Mouse (Mus musculus) limb, embryonic 14.5 days (tissue): ENCODE results near the gene Coq8b. TPM values are rescaled to one million over a fixed set of nuclear protein-coding genes. Genes with fewer than 3 reads are reported as not detected.

Source experiments
- ATAC-seq: fragments of 200-750 bp; cut with Nextera tagmentation; 2 replicates; pipeline ENCODE4 v1.8.0; 2017; ENCODE audit warnings: low read depth, moderate number of reproducible peaks, moderate TSS enrichment; ENCODE audit not compliant: low FRiP score
- DNase-seq: peaks from one replicate; pipeline ENCODE4 v3.0.0-alpha.2; 2015; ENCODE audit warnings: low spot score
- H3K27ac ChIP-seq: fragments of 300-500 bp; sonication (generic); replicated peaks from 2 replicates; pipeline ENCODE4 v1.5.1; 2014; ENCODE audit warnings: low read depth, mild to moderate bottlenecking, low read length, moderate library complexity, mixed read lengths
- H3K27me3 ChIP-seq: fragments of 300-500 bp; sonication (generic); 2 replicates; pipeline ENCODE4 v1.6.1; 2014; ENCODE audit warnings: low read length, mixed read lengths; ENCODE audit not compliant: control insufficient read depth, insufficient read depth
- H3K36me3 ChIP-seq: fragments of 300-500 bp; sonication (generic); 2 replicates; pipeline ENCODE4 v1.6.1; 2014; ENCODE audit warnings: mild to moderate bottlenecking, low read length, moderate library complexity, mixed read lengths; ENCODE audit not compliant: control insufficient read depth, insufficient read depth
- H3K4me1 ChIP-seq: fragments of 300-500 bp; sonication (generic); 2 replicates; pipeline ENCODE4 v1.6.1; 2014; ENCODE audit warnings: antibody characterized with exemption, low read length, mixed read lengths; ENCODE audit not compliant: control insufficient read depth, insufficient read depth
- H3K4me2 ChIP-seq: fragments of 300-500 bp; sonication (generic); replicated peaks from 2 replicates; pipeline ENCODE4 v1.6.1; 2014; ENCODE audit warnings: low read depth, mild to moderate bottlenecking, low read length, moderate library complexity; ENCODE audit not compliant: severe bottlenecking
- H3K4me3 ChIP-seq: fragments of 300-500 bp; sonication (generic); replicated peaks from 2 replicates; pipeline ENCODE4 v1.5.1; 2014; ENCODE audit warnings: low read length
- H3K9ac ChIP-seq: fragments of 300-500 bp; sonication (generic); 2 replicates; pipeline ENCODE4 v1.6.1; 2014; ENCODE audit warnings: mild to moderate bottlenecking, low read depth, low read length, moderate library complexity; ENCODE audit not compliant: severe bottlenecking
- H3K9me3 ChIP-seq: fragments of 300-500 bp; sonication (generic); 2 replicates; pipeline ENCODE4 v1.6.1; 2016; ENCODE audit warnings: low read length; ENCODE audit not compliant: control insufficient read depth
- POLR2A ChIP-seq: fragments of 200-500 bp; IDR thresholded peaks from 2 replicates; pipeline ENCODE4 v1.8.0; 2012; ENCODE audit warnings: inconsistent platforms, mild to moderate bottlenecking, moderate library complexity, borderline replicate concordance; ENCODE audit not compliant: insufficient read depth, insufficient read length; ENCODE audit errors: extremely low read depth
- WGBS: fragments of 180-500 bp; shearing (Covaris S2); extraction: QIAGEN DNeasy Blood & Tissue Kit; methylation state at CpG from one replicate; pipeline ENCODE4 v1.1.7; 2014; 5-methylcytosine and 5-hydroxymethylcytosine counted together
- microRNA counts: library from miRNA; unstranded; fragments of <30 nt; microRNA quantifications from one replicate; lab custom pipeline; 2016
- microRNA-seq: library from miRNA; unstranded; fragments of <30 nt; microRNA quantifications from one replicate; pipeline ENCODE4, GENCODE M21; 2016
- polyA plus RNA-seq, 2 experiments: library from polyadenylated mRNA; depleted of rRNA in 1 of 2; stranded (reverse) in 1 of 2; unstranded in 1 of 2; fragments of >200 nt; fragmentation: Nextera tagmentation in 1 of 2; extraction: Ambion mirVana in 1 of 2; gene quantifications; 2 replicates each; pipeline versions ENCODE4 v1.2.1 to v1.2.3; 2012 to 2014

The Coq8b gene
- polyA plus RNA-seq, 2 experiments = 16.5 to 43.4 TPM

DNA sequence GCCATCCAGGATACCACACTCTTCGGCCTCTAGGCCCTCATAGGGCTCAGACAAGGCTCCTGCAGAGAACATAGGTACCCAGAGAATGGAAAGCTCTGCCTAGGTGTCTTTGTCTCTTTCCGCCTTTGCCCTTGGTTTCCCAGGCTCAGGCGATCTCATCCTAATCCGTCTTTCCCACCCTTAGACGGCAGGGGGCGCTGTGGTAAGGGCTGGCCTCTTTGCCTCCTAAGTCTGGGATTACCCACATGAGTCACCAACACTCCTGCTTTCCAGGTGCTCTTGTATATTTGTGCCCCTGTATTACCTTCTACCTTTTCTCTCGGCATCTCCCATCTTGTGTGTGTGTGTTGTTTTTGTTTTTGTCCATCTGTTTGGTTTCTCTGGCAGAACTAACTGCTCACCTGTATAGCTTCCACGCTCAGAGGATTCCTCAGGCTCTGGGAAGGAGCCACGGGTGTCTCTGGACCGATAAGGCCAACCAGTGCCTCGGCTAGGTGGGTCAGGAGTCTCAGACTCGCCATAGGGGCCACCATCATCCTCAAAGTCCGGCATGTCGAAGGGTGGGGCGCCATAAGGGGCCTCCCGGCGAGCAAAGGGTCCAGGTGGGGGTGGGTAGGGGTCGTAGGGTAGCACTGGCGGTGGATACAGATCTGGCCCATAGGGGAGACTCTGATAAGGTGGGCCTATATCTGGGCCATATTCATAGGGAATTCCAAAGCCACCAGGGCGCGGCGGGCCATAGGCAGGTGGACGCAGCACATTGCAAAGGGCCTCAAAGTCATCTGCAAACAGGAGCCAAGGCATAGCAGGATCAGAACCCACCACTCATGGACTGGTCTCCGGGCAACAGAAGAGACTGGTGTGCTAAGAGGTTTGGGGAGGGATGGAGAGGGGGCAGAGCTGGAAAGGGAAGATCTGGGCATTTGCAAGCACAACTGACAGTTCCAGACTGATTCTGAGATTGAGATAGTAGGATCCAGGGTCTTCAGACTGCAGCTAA is 73.6 kb downstream of the Coq8b start:
- 76% methylated on average over 24 of the region's 24 CpGs for WGBS
- H3K4me2 ChIP-seq = no peak overlapping the region
- DNase-seq (no peak), ATAC-seq (no peak)
- H3K4me3 ChIP-seq = no peak overlapping the region
- H3K36me3 ChIP-seq = peaks cover 5% of the 10 kb centered on the region; the same call in 1 of the 2 replicates
- no peak for TF ChIP-seq POLR2A
- H3K27ac ChIP-seq = no peak overlapping the region
- H3K27me3 ChIP-seq = no peaks in the 10 kb centered on the region; the same call in 1 of the 2 replicates
- H3K9ac ChIP-seq = no peak overlapping the region
- H3K9me3 ChIP-seq = no peaks in the 10 kb centered on the region
- H3K4me1 ChIP-seq = no peaks in the 10 kb centered on the region; the same call in 1 of the 2 replicates

DNA sequence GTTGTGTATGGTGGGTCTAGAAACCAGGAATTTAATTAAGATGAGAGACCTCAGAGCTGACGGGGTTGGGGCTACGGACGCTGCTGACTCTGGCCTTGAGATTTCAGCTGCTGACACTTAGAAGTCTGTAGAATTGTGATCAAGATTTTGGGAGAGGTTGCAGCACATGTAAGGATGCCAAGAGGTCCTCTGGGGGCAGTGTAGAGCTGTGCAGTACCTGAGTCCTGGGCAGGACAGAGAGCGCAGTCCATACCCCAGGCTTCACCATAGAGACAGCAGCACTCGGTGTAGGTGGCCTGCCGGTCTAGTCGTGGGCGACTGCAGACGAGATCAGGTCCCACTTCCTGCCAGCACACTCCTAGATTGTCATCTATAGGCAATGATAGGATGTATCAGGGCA is 74.7 kb downstream of the Coq8b start:
- Histone ChIP-seq H3K4me2 (no peak overlapping the region), H3K4me1 (no peaks in the 10 kb centered on the region; the same call in 1 of the 2 replicates), H3K27ac (no peak overlapping the region), H3K9ac (no peak overlapping the region), H3K9me3 (no peaks in the 10 kb centered on the region), H3K27me3 (no peaks in the 10 kb centered on the region; the same call in 1 of the 2 replicates), H3K4me3 (no peak overlapping the region), H3K36me3 (peaks cover 5% of the 10 kb centered on the region; the same call in 1 of the 2 replicates)
- TF ChIP-seq POLR2A = no peak
- WGBS = 62% methylated on average over 9 of the region's 9 CpGs
- DNase-seq = no peak
- ATAC-seq = no peak

MicroRNAs within 50 kb of the gene (microRNA counts, 519-probe panel; counts per million panel counts)
- not detected for microRNA mmu-miR-1191 (lab: Ali Mortazavi, UCI)

Small RNAs within 50 kb of the gene (microRNA-seq; reads per million reads assigned to microRNA genes)
- gene Mir1191 = 0.69 reads per million

Other genes starting within 250 kb of the Coq8b start
- 0.05 TPM in 1 of 2 replicates, not detected in the other for gene Cyp2a12, start 203.9 kb upstream of the Coq8b start, polyA plus RNA-seq (2012; rRNA removed)
- gene Cyp2a12, start 203.9 kb upstream of the Coq8b start, polyA plus RNA-seq (2014; fragmentation: Nextera tagmentation; extraction: Ambion mirVana) = not detected in 2 replicates
- gene Cyp2f2, start 113.1 kb upstream of the Coq8b start, polyA plus RNA-seq (2012; rRNA removed) = 0.11 and 0.31 TPM in 2 replicates
- 0.14 TPM in 1 of 2 replicates, not detected in the other for gene Cyp2f2, start 113.1 kb upstream of the Coq8b start, polyA plus RNA-seq (2014; fragmentation: Nextera tagmentation; extraction: Ambion mirVana)
- gene Cyp2t4, start 79.3 kb upstream of the Coq8b start, polyA plus RNA-seq (2012; rRNA removed) = not detected in 2 replicates
- not detected in 2 replicates for gene Cyp2t4, start 79.3 kb upstream of the Coq8b start, polyA plus RNA-seq (2014; fragmentation: Nextera tagmentation; extraction: Ambion mirVana)
- gene Egln2, start 66.2 kb upstream of the Coq8b start, polyA plus RNA-seq (2012; rRNA removed) = 88.3 and 96.4 TPM in 2 replicates
- gene Egln2, start 66.2 kb upstream of the Coq8b start, polyA plus RNA-seq (2014; fragmentation: Nextera tagmentation; extraction: Ambion mirVana) = 41.9 and 49.2 TPM in 2 replicates
- gene Rab4b, start 54.1 kb upstream of the Coq8b start, polyA plus RNA-seq (2012; rRNA removed) = 78.3 and 93.5 TPM in 2 replicates
- 61.5 and 70.9 TPM in 2 replicates for gene Rab4b, start 54.1 kb upstream of the Coq8b start, polyA plus RNA-seq (2014; fragmentation: Nextera tagmentation; extraction: Ambion mirVana)
- gene Gm21983, start 51.9 kb upstream of the Coq8b start, polyA plus RNA-seq (2012; rRNA removed) = 5.2 and 9.0 TPM in 2 replicates
- 0.58 and 0.62 TPM in 2 replicates for gene Gm21983, start 51.9 kb upstream of the Coq8b start, polyA plus RNA-seq (2014; fragmentation: Nextera tagmentation; extraction: Ambion mirVana)
- gene Mia, start 51.9 kb upstream of the Coq8b start, polyA plus RNA-seq (2012; rRNA removed) = 193 and 236 TPM in 2 replicates
- gene Mia, start 51.9 kb upstream of the Coq8b start, polyA plus RNA-seq (2014; fragmentation: Nextera tagmentation; extraction: Ambion mirVana) = 147 and 156 TPM in 2 replicates
- gene BC024978, start 37.2 kb upstream of the Coq8b start, polyA plus RNA-seq (2012; rRNA removed) = 12.9 and 14.7 TPM in 2 replicates
- 3.6 TPM in 2 replicates for gene BC024978, start 37.2 kb upstream of the Coq8b start, polyA plus RNA-seq (2014; fragmentation: Nextera tagmentation; extraction: Ambion mirVana)
- 385 and 386 TPM in 2 replicates for gene Snrpa, start 36.8 kb upstream of the Coq8b start, polyA plus RNA-seq (2012; rRNA removed)
- gene Snrpa, start 36.8 kb upstream of the Coq8b start, polyA plus RNA-seq (2014; fragmentation: Nextera tagmentation; extraction: Ambion mirVana) = 250 and 267 TPM in 2 replicates
- 13.0 and 15.5 TPM in 2 replicates for gene Itpkc, start 4.4 kb upstream of the Coq8b start, polyA plus RNA-seq (2012; rRNA removed)
- 9.6 and 11.5 TPM in 2 replicates for gene Itpkc, start 4.4 kb upstream of the Coq8b start, polyA plus RNA-seq (2014; fragmentation: Nextera tagmentation; extraction: Ambion mirVana)
- gene Numbl, start 25.4 kb downstream of the Coq8b start, polyA plus RNA-seq (2012; rRNA removed) = 83.6 and 119 TPM in 2 replicates
- gene Numbl, start 25.4 kb downstream of the Coq8b start, polyA plus RNA-seq (2014; fragmentation: Nextera tagmentation; extraction: Ambion mirVana) = 25.2 and 26.6 TPM in 2 replicates
- 86.0 and 107 TPM in 2 replicates for gene Ltbp4, start 104.7 kb downstream of the Coq8b start, polyA plus RNA-seq (2012; rRNA removed)
- 54.3 and 57.1 TPM in 2 replicates for gene Ltbp4, start 104.7 kb downstream of the Coq8b start, polyA plus RNA-seq (2014; fragmentation: Nextera tagmentation; extraction: Ambion mirVana)
- gene Shkbp1, start 123.0 kb downstream of the Coq8b start, polyA plus RNA-seq (2012; rRNA removed) = 58.7 and 80.6 TPM in 2 replicates
- gene Shkbp1, start 123.0 kb downstream of the Coq8b start, polyA plus RNA-seq (2014; fragmentation: Nextera tagmentation; extraction: Ambion mirVana) = 30.5 and 35.5 TPM in 2 replicates
- 0.32 TPM in 1 of 2 replicates, not detected in the other for gene Gm20479, start 124.4 kb downstream of the Coq8b start, polyA plus RNA-seq (2012; rRNA removed)
- not detected in 2 replicates for gene Gm20479, start 124.4 kb downstream of the Coq8b start, polyA plus RNA-seq (2014; fragmentation: Nextera tagmentation; extraction: Ambion mirVana)
- 0.60 and 0.64 TPM in 2 replicates for gene Sptbn4, start 214.7 kb downstream of the Coq8b start, polyA plus RNA-seq (2012; rRNA removed)
- 0.15 TPM in 2 replicates for gene Sptbn4, start 214.7 kb downstream of the Coq8b start, polyA plus RNA-seq (2014; fragmentation: Nextera tagmentation; extraction: Ambion mirVana)
- 44.8 and 49.5 TPM in 2 replicates for gene Blvrb, start 215.0 kb downstream of the Coq8b start, polyA plus RNA-seq (2012; rRNA removed)
- gene Blvrb, start 215.0 kb downstream of the Coq8b start, polyA plus RNA-seq (2014; fragmentation: Nextera tagmentation; extraction: Ambion mirVana) = 60.8 and 61.2 TPM in 2 replicates
- gene Sertad3, start 240.7 kb downstream of the Coq8b start, polyA plus RNA-seq (2012; rRNA removed) = 31.3 and 32.1 TPM in 2 replicates
- 31.5 and 32.4 TPM in 2 replicates for gene Sertad3, start 240.7 kb downstream of the Coq8b start, polyA plus RNA-seq (2014; fragmentation: Nextera tagmentation; extraction: Ambion mirVana)